Comparison of ENCODE assay signal across 27 mouse cellular contexts in the genomic region with DNA sequence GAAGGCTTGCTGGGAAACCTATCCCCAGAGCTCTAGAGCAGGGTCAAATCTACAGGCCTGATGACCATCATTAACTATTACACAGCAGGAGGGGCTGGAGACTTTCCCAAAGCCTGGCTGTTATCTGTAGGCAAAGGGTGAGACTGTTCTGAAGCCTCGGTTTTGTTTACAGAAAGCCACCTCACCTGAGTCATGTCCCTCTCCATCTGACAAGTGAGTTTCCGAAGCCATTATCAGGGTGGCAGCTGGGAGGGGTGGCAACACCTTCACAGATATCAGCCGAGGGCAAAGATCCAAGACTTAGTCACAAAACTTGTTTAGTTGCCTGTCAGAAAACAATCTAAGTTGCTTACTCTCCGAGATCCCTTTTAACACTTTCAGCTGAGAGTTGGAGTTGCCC. TPM values are rescaled to one million over a fixed set of nuclear protein-coding genes. Genes with fewer than 3 reads are reported as not detected.
DNase-seq lines count a peak whose midpoint lies in the region; ATAC-seq and TF ChIP-seq lines count a peak whose summit lies in the region.
"Had no signal": no experiment of that assay in that cellular context is flagged by ENCODE, and none has a peak within 500 bp of the region (broad histone marks: within the 10 kb centered on the region; RNA-seq: fewer than 3 reads in every experiment).

No protein-coding gene starts in this region.

- no peaks in the 10 kb centered on the region for H3K4me1 ChIP-seq in intestine, postnatal 0 days (replicated peaks; ENCODE audit: control insufficient read depth, insufficient read depth, low read length)
- H3K4me1 ChIP-seq in stomach, embryonic 16.5 days (ENCODE audit: control insufficient read depth, insufficient read depth, low read length) = no peaks in the 10 kb centered on the region
- H3K4me1 ChIP-seq in forebrain, embryonic 12.5 days = no peaks in the 10 kb centered on the region
- H3K4me1 ChIP-seq: embryonic facial prominence, embryonic 10.5 days; embryonic facial prominence, embryonic 12.5 days had no signal

- peak; percentile 59 for DNase-seq in heart, adult 11 months
- DNase-seq in heart, adult 8-10 months (ENCODE audit: low spot score) = no peak
- DNase-seq in frontal cortex, postnatal 10 days (ENCODE audit: low spot score in 2 of 2) = no peak
- no peak for DNase-seq in right cerebral cortex, adult 2 months (ENCODE audit: low spot score in 2 of 2)
- DNase-seq: adrenal gland, adult 2 months; adrenal gland, postnatal 10 days; adrenal gland, postnatal 25 days; B cell, adult 2 months; cerebellum, adult 11 months; cerebellum, adult 2 months; cerebellum, adult 9-10 months; cerebellum, postnatal 10 days; cerebellum, postnatal 25 days had no signal

- H3K27ac ChIP-seq in intestine, postnatal 0 days (ENCODE audit: low read depth, low read length) = no peak overlapping the region
- no peak overlapping the region for H3K27ac ChIP-seq in stomach, embryonic 16.5 days (ENCODE audit: low read length)
- no peak overlapping the region for H3K27ac ChIP-seq in forebrain, embryonic 12.5 days
- H3K27ac ChIP-seq: embryonic facial prominence, embryonic 10.5 days; embryonic facial prominence, embryonic 12.5 days had no signal

- no peaks in the 10 kb centered on the region for H3K27me3 ChIP-seq in intestine, postnatal 0 days (replicated peaks; ENCODE audit: control insufficient read depth, insufficient read depth, low read length)
- H3K27me3 ChIP-seq in stomach, embryonic 16.5 days (ENCODE audit: control insufficient read depth, insufficient read depth, low read length) = no peaks in the 10 kb centered on the region
- no peaks in the 10 kb centered on the region for H3K27me3 ChIP-seq in forebrain, embryonic 12.5 days
- H3K27me3 ChIP-seq: embryonic facial prominence, embryonic 12.5 days had no signal

- no peaks in the 10 kb centered on the region for H3K9me3 ChIP-seq in intestine, postnatal 0 days (ENCODE audit: control insufficient read depth)
- H3K9me3 ChIP-seq in stomach, embryonic 16.5 days (replicated peaks; ENCODE audit: control insufficient read depth, low read length) = no peaks in the 10 kb centered on the region
- H3K9me3 ChIP-seq in forebrain, embryonic 12.5 days = no peaks in the 10 kb centered on the region
- H3K9me3 ChIP-seq: embryonic facial prominence, embryonic 10.5 days; embryonic facial prominence, embryonic 12.5 days; G1E had no signal

- no peak overlapping the region for H3K4me3 ChIP-seq in intestine, postnatal 0 days (ENCODE audit: low read depth, low read length)
- H3K4me3 ChIP-seq in stomach, embryonic 16.5 days (replicated peaks; ENCODE audit: low read length) = no peak overlapping the region
- no peak overlapping the region for H3K4me3 ChIP-seq in forebrain, embryonic 12.5 days (replicated peaks)
- H3K4me3 ChIP-seq: embryonic facial prominence, embryonic 10.5 days; embryonic facial prominence, embryonic 12.5 days had no signal

- no peak overlapping the region for H3K4me2 ChIP-seq in intestine, postnatal 0 days (replicated peaks; ENCODE audit: low read depth)
- no peak overlapping the region for H3K4me2 ChIP-seq in stomach, embryonic 16.5 days (ENCODE audit: low read depth, low read length)
- H3K4me2 ChIP-seq in forebrain, embryonic 12.5 days = no peak overlapping the region
- H3K4me2 ChIP-seq: embryonic facial prominence, embryonic 12.5 days had no signal

- TF ChIP-seq CTCF in intestine, postnatal 0 days (IDR thresholded peaks at IDR 0.05; ENCODE audit: low read depth) = no peak

- H3K36me3 ChIP-seq in intestine, postnatal 0 days (ENCODE audit: control insufficient read depth, insufficient read depth) = no peaks in the 10 kb centered on the region
- H3K36me3 ChIP-seq in stomach, embryonic 16.5 days (ENCODE audit: control insufficient read depth, insufficient read depth, low read length) = no peaks in the 10 kb centered on the region
- no peaks in the 10 kb centered on the region for H3K36me3 ChIP-seq in forebrain, embryonic 12.5 days (replicated peaks)
- H3K36me3 ChIP-seq: embryonic facial prominence, embryonic 10.5 days; embryonic facial prominence, embryonic 12.5 days; G1E had no signal

- WGBS in intestine, postnatal 0 days = 24% methylated on average over 4 of the region's 4 CpGs
- 41% methylated on average over 4 of the region's 4 CpGs for WGBS in stomach, embryonic 16.5 days
- WGBS in forebrain, embryonic 12.5 days = 80% methylated on average over 4 of the region's 4 CpGs

- no peak overlapping the region for H3K9ac ChIP-seq in intestine, postnatal 0 days (ENCODE audit: low read depth, low read length)
- H3K9ac ChIP-seq in stomach, embryonic 16.5 days (ENCODE audit: low read length) = no peak overlapping the region
- H3K9ac ChIP-seq in forebrain, embryonic 12.5 days = no peak overlapping the region
- H3K9ac ChIP-seq: embryonic facial prominence, embryonic 12.5 days had no signal

- 0 out of 2 replicates have a peak, but pooled peaks have one; percentile 38 for ATAC-seq in intestine, postnatal 0 days
- peak; percentile 56; the same call in 1 of the 2 replicates for ATAC-seq in stomach, embryonic 16.5 days (ENCODE audit: insufficient read depth, low FRiP score)
- no peak for ATAC-seq in forebrain, embryonic 12.5 days (ENCODE audit: low FRiP score)
- ATAC-seq: CD4-positive, CD25-positive, alpha-beta regulatory T cell, adult 4 months; forebrain, embryonic 14.5 days; forebrain, embryonic 16.5 days had no signal

RNA-seq across cellular contexts. Expression of a gene that starts 45.4 kb away (rescaled TPM):
- not detected for total RNA-seq in heart, adult 8-10 months (2022)
- 5.4 and 6.1 TPM in 2 replicates for polyA plus RNA-seq in intestine, postnatal 0 days (2015; fragmentation: Nextera tagmentation; extraction: Ambion mirVana)
- 1.3 and 1.4 TPM in 2 replicates for polyA plus RNA-seq in stomach, embryonic 16.5 days (2015; fragmentation: Nextera tagmentation; extraction: Ambion mirVana)
- not detected in 2 replicates for polyA plus RNA-seq in forebrain, embryonic 12.5 days (2016; fragmentation: Nextera tagmentation; extraction: Ambion mirVana)
- total RNA-seq: adrenal gland, postnatal 25 days; CH12.LX; G1E had no signal
- polyA plus RNA-seq: brain, embryonic 14.5 days; cerebellum, adult 2 months; cortical plate, adult 2 months; embryonic facial prominence, embryonic 10.5 days; embryonic facial prominence, embryonic 12.5 days; embryonic facial prominence, embryonic 14.5 days; forebrain, embryonic 11.5 days; forebrain, embryonic 14.5 days; forebrain, embryonic 16.5 days; G1E had no signal

RNA-seq across cellular contexts. Expression of a gene that starts 46.7 kb away (rescaled TPM):
- 10 to 100 TPM; 65.5 to 84.7 (median 73.7) TPM for total RNA-seq in heart, adult 8-10 months (2022)
- polyA plus RNA-seq in intestine, postnatal 0 days (2015; fragmentation: Nextera tagmentation; extraction: Ambion mirVana) = 59.1 and 60.6 TPM in 2 replicates
- polyA plus RNA-seq in stomach, embryonic 16.5 days (2015; fragmentation: Nextera tagmentation; extraction: Ambion mirVana) = 92.6 and 93.6 TPM in 2 replicates
- polyA plus RNA-seq in forebrain, embryonic 12.5 days (2016; fragmentation: Nextera tagmentation; extraction: Ambion mirVana) = 104 and 115 TPM in 2 replicates

RNA-seq across cellular contexts. Expression of a gene that starts 57.3 kb away (rescaled TPM):
- 100 to 1,000 TPM; 215 to 381 (median 317) TPM for total RNA-seq in heart, adult 8-10 months (2022)
- 5.8 and 6.1 TPM in 2 replicates for polyA plus RNA-seq in intestine, postnatal 0 days (2015; fragmentation: Nextera tagmentation; extraction: Ambion mirVana)
- 9.2 and 14.4 TPM in 2 replicates for polyA plus RNA-seq in stomach, embryonic 16.5 days (2015; fragmentation: Nextera tagmentation; extraction: Ambion mirVana)
- 0.69 and 1.7 TPM in 2 replicates for polyA plus RNA-seq in forebrain, embryonic 12.5 days (2016; fragmentation: Nextera tagmentation; extraction: Ambion mirVana)
